ENCODE assay signal across 11 mouse cellular contexts in the genomic region with DNA sequence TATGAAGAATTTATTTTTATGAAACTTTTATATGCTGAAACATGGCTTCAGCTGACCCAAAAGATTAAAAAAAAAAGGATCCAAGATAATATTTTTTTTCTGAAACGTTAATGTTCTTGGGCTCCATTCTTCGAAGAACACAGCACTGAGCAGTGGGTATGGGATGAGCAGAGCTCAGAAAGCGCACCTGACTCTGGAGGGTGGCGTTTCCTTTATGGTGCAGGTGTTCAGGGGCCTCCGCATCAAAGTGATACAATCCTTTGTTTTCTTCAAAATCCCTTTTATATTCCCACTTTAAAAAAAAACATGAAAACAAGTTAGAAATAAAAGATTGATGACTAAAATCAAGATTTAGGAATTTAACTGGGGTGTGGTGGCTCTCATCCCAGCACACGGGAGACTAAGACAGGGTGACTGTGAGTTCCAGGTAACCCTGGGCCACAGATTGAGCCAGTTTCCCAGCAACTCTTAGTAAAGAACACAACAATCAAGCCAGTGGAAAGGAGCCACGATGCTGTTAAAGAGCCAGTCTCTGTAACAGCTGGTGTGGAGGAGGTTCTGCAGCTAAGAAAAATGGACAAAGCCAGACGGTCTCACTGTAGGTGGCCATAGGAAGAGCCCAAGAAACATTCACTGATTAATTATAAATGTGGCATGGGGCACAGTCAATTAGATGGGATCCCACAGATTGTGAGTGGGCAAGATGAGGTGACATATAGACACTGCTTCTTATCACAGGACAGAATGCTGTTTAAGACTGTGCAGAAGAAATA.
DNase-seq lines count a peak whose midpoint lies in the region; ATAC-seq lines count a peak whose summit lies in the region.
"Had no signal": no experiment of that assay in that cellular context is flagged by ENCODE, and none has a peak within 500 bp of the region (broad histone marks: within the 10 kb centered on the region; RNA-seq: fewer than 3 reads in every experiment).

No protein-coding gene starts in this region.

- DNase-seq in layer of hippocampus, adult 8-10 months (ENCODE audit: low spot score in 2 of 2), result peak; percentile 40 to 44
- no peak for DNase-seq in layer of hippocampus, postnatal 25 days (ENCODE audit: extremely low spot score in 1 of 2, low spot score in 1 of 2)
- peak; percentile 41 to 47 for DNase-seq in cerebellum, postnatal 14 days
- peak; percentile 22 to 50 for DNase-seq in left cerebral cortex, adult 18-20 months (ENCODE audit: low spot score in 2 of 2)
- peak; percentile 61 for DNase-seq in thymus, postnatal 14 days
- no peak for DNase-seq in adrenal gland, postnatal 4 days (ENCODE audit: low spot score in 2 of 2)
- no peak for DNase-seq in kidney, postnatal 25 days
- DNase-seq: adrenal gland, postnatal 25 days; kidney, postnatal 14 days had no signal

- ATAC-seq in monocyte, adult 5-6 weeks (replicated peaks; ENCODE audit: insufficient number of reproducible peaks, low FRiP score, low TSS enrichment, poor library complexity, severe bottlenecking), result no peak
- ATAC-seq: Patski had no signal

Comparison
In these comparisons a context has a peak if more than half of its experiments do, and no peak if none do; other contexts are left out.
1. DNase-seq: peak in layer of hippocampus, adult 8-10 months (2 of 2), cerebellum, postnatal 14 days (2 of 2), left cerebral cortex, adult 18-20 months (2 of 2) and thymus, postnatal 14 days (single experiment); none in layer of hippocampus, postnatal 25 days (0 of 2), adrenal gland, postnatal 4 days (0 of 2) and kidney, postnatal 25 days (0 of 2).